Mouse (Mus musculus): ENCODE data around the gene Ttll6. TPM values are rescaled to one million over a fixed set of nuclear protein-coding genes. Genes with fewer than 3 reads are reported as not detected.
"Not testable (repeated sequence)": the region's sequence is repeated elsewhere in the genome, so short reads cannot be mapped to it uniquely, and the experiment has no call there.

The Ttll6 gene
- total RNA-seq, 2 experiments from 2014 or later, result not detected

- no peak overlapping the region for H3K27ac ChIP-seq
- no peak for DNase-seq (ENCODE audit: extremely low spot score in 1 of 2, low spot score in 2 of 2)
- intact Hi-C loops (cut with DNase I), result no loop called here
- H3K4me3 ChIP-seq, result no peak overlapping the region
- no peak for TF ChIP-seq CTCF (IDR thresholded peaks at IDR 0.05)
Observed at GRCm38 (mm10) chr11:96119401-96119800, 14.2 kb upstream of the Ttll6 start.

DNA sequence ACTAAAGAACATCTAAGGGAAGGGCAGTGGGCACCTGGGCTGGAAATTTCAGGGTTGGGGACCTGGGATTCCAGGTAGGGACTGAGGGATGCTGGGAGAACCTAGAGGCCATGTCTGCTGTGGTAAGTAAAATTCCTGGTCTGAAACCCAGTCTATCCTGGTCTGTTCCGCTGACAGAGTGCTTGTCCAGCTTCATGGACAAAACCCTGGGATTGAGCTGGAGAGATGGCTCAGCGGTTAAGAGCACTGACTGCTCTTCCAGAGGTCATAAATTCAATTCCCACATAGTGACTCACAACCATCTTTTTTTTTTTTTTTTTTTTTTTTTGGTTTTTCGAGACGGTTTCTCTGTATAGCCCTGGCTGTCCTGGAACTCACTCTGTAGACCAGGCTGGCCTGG lies 10.8 kb upstream of the Ttll6 start:
- H3K27ac ChIP-seq; DNase-seq (ENCODE audit: extremely low spot score in 1 of 2, low spot score in 2 of 2); H3K4me3 ChIP-seq; intact Hi-C loops (cut with DNase I): not testable (repeated sequence)

DNA sequence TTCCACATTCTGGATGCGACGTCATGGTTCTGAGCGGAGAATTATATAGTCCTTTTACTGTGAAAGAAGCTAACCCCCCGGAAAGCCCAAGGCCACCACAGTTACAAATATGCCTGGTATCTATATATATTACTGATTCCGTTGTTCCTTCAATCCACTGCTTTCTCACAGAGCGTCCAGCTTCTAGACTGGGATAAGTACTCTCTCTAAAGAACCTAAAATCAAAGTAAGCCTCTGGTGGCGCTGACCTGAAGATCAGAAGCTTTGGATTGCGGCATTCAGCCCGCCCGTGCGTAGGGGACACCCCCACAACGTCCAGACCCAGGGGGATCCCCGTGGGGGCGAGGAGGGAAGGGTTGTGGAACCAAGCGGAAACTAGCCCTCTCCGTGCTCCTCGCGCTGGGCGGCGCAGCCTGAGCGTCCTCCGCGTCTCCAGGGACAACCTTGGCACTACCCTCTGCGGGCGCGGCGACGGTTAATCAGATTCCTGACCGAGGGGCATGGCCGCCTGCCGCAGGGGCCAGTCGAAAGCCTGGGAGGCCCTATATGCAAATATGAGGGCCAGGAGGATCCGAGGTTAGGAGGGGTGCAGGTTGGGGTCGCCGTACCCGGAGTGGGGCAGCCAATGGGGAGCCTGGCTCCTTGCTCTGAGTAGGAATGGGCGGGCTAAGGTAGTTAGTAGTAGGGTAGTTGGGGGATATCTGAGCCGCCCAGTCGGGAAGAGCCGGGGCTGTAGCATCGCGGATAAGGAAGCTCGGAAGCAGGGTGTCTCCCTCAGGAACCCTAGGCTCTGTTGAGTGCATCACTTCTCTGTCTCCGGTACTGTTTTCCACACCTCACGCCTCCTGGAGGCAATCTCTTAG lies 9.3 kb upstream of the Ttll6 start:
- no peak overlapping the region for H3K27ac ChIP-seq
- H3K4me3 ChIP-seq, result peak overlapping the region; percentile 21; the same call in 1 of the 2 replicates
- peak; percentile 9 to 15 for DNase-seq (ENCODE audit: extremely low spot score in 1 of 2, low spot score in 2 of 2)
- TF ChIP-seq CTCF (IDR thresholded peaks at IDR 0.05), result no peak
- intact Hi-C loops (cut with DNase I), result no loop called here

DNA sequence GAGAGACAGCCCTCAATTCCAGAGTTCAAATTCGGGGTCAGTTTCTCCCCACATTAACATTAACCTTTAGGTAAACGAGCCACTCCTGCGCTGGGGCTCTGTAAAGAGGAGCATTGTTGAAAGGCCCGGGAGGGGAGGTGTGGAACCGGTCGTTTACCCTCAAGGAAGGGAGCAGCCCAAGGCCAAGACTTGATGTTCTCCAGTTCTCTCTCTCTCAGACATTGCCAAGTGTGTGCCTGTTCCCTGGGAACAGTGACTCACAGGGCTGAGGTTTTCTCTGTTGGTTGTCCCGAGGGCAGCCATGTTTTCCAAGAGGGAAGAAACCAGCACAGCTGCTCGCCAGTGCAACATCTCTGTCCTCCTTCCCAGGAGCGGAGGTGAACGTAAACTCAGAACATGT lies 3.0 kb upstream of the Ttll6 start:
- intact Hi-C loops (cut with DNase I), result loop anchor here (5.0 to 10.0 kb wide), 2 partner anchors 256 to 443 kb away; no protein-coding TSS in a partner anchor
- H3K4me3 ChIP-seq, result no peak overlapping the region
- no peak for TF ChIP-seq CTCF (IDR thresholded peaks at IDR 0.05)

DNA sequence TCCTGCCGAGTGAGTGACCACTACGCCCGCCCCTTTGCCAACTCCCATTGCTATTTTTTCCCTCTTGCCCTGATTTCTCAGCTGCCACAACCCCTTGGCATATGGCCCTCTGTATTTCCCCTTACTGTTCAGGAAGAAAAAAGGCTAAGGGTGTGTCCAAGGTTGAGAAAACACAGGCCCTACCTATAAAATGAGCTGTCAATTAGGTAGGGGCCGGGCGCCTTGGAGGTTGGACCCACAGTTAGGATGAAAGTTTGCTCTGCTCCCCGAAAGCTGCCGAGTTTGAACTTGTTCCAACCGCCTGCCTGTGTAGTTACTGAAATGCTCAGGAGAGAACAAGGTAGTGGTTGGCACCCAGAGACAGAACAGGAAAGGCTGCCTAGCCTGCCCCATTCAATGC lies 2.3 kb downstream of the Ttll6 start:
- no peak for DNase-seq (ENCODE audit: extremely low spot score in 1 of 2, low spot score in 2 of 2)
- no peak for TF ChIP-seq CTCF (IDR thresholded peaks at IDR 0.05)
- Histone ChIP-seq H3K27ac (no peak overlapping the region), H3K4me3 (no peak overlapping the region)
- intact Hi-C loops (cut with DNase I), result loop anchor here (10.0 kb wide), 1 partner anchor 261 kb away; no protein-coding TSS in a partner anchor

More for the DNA sequence above, 3.0 kb upstream of the Ttll6 start:
- no peak for DNase-seq (ENCODE audit: extremely low spot score in 1 of 2, low spot score in 2 of 2)
- no peak overlapping the region for H3K27ac ChIP-seq

- no peak for DNase-seq (ENCODE audit: extremely low spot score in 1 of 2, low spot score in 2 of 2)
- no peak for TF ChIP-seq CTCF (IDR thresholded peaks at IDR 0.05)
- Histone ChIP-seq H3K4me3 (no peak overlapping the region), H3K27ac (no peak overlapping the region)
- intact Hi-C loops (cut with DNase I), result loop anchor here (10.0 kb wide), 1 partner anchor 724 kb away; no protein-coding TSS in a partner anchor
Observed at GRCm38 (mm10) chr11:96140726-96141175, 7.2 kb downstream of the Ttll6 start.

GRCm38 (mm10) chr11:96143766-96144165 lies 10.2 kb downstream of the Ttll6 start:
- Histone ChIP-seq H3K4me3 (no peak overlapping the region), H3K27ac (no peak overlapping the region)
- DNase-seq (ENCODE audit: extremely low spot score in 1 of 2, low spot score in 2 of 2), result no peak
- TF ChIP-seq CTCF (IDR thresholded peaks at IDR 0.05), result no peak
- intact Hi-C loops (cut with DNase I), result loop anchor here (2.0 to 10.0 kb wide), 2 partner anchors 91 to 721 kb away; no protein-coding TSS in a partner anchor

DNA sequence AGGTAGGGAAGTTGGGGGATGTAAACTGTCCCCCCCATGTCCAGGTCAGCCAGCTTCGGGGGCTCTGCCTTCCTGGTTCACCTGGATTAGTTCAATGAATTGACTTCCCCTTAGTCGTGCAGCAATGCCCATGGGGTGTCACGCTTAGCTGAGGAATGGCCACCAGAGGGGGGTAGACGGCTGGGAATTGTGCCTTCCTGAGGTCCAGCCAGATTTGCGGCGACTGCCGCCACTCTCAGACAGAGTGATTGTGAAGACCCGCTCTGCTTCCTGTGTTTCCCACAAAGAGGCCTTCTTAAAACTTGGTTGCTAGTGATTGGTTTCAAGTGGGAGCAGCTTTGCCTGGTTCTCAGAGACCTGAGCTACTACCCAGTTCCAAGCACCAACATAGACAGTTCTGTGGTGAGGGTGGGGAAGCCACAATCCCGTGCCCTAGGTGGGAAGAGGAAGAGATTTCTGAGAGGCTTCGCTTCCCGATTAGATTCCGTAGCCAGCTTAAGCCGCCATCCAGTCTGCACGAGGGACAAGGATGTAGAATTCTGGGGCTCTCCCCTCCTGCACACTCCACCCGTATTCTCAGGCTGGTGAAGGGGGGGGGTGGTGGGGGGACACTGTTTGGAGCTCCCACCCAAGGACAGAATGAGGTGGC lies 12.2 kb downstream of the Ttll6 start:
- no peak overlapping the region for H3K27ac ChIP-seq
- TF ChIP-seq CTCF (IDR thresholded peaks at IDR 0.05), result peak; percentile 76
- intact Hi-C loops (cut with DNase I), result loop anchor here (2.0 to 10.0 kb wide), 2 partner anchors 89 to 719 kb away; no protein-coding TSS in a partner anchor
- no peak overlapping the region for H3K4me3 ChIP-seq
- DNase-seq (ENCODE audit: extremely low spot score in 1 of 2, low spot score in 2 of 2), result peak; percentile 50 to 62

DNA sequence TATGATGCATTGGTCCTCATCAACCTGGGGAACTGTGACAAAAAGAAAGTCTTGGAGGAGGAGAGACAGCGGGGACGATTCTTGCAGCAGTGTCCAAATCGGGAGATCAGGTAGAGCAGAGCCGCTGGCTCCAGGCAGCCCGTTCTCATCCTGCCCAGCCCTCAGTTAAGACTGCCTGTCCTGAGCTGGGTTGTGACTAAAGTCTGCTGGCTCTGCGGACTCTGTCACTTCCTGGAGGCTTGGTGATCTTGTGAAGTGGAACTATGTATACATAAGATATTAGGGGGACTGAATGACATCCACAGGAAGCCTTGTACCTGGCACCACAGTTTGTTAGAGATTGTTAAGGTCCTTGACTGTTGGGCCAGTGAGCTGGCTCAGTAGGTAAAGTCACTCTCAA lies 13.9 kb downstream of the Ttll6 start:
- Histone ChIP-seq H3K4me3 (no peak overlapping the region), H3K27ac (no peak overlapping the region)
- no peak for DNase-seq (ENCODE audit: extremely low spot score in 1 of 2, low spot score in 2 of 2)
- no peak for TF ChIP-seq CTCF (IDR thresholded peaks at IDR 0.05)
- intact Hi-C loops (cut with DNase I), result loop anchor here (10.0 kb wide), 1 partner anchor 717 kb away; no protein-coding TSS in a partner anchor

DNA sequence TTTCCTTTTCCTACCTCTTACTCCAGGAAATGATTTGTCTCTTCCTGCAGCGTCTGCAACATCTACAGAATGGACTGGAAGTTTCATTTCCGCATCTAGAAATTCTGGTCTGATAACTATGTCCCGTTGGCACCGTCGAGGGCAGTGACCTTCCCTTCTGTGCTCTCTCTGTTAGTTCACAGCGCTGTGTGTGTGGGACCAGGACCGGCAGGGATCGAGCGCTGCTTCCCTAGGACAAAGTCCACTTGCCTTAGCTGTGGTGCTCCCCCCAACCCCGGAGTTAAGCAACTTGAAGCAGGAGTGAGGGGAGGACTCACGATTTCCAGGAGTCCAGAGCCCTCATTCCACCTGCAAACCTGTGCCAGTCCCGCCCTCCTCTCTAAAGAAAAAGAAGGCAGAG lies 31.2 kb downstream of the Ttll6 start:
- no peak overlapping the region for H3K4me3 ChIP-seq
- intact Hi-C loops (cut with DNase I), result no loop called here
- no peak overlapping the region for H3K27ac ChIP-seq
- TF ChIP-seq CTCF (IDR thresholded peaks at IDR 0.05), result no peak
- no peak for DNase-seq (ENCODE audit: extremely low spot score in 1 of 2, low spot score in 2 of 2)

- TF ChIP-seq CTCF (IDR thresholded peaks at IDR 0.05), result no peak
- Histone ChIP-seq H3K27ac (no peak overlapping the region), H3K4me3 (no peak overlapping the region)
- no peak for DNase-seq (ENCODE audit: extremely low spot score in 1 of 2, low spot score in 2 of 2)
- intact Hi-C loops (cut with DNase I), result no loop called here
Observed at GRCm38 (mm10) chr11:96168125-96168524, 34.5 kb downstream of the Ttll6 start.

GRCm38 (mm10) chr11:96169016-96169415 lies 35.4 kb downstream of the Ttll6 start:
- TF ChIP-seq CTCF (IDR thresholded peaks at IDR 0.05), result no peak
- intact Hi-C loops (cut with DNase I), result no loop called here
- no peak overlapping the region for H3K27ac ChIP-seq
- no peak for DNase-seq (ENCODE audit: extremely low spot score in 1 of 2, low spot score in 2 of 2)
- no peak overlapping the region for H3K4me3 ChIP-seq

Data from left cerebral cortex, adult 2 months (tissue).